Mouse (Mus musculus) left cerebral cortex, adult 8-10 months (tissue): ENCODE results near the gene Dnah8. TPM values are rescaled to one million over a fixed set of nuclear protein-coding genes. Genes with fewer than 3 reads are reported as not detected.
"Not testable (repeated sequence)": the region's sequence is repeated elsewhere in the genome, so short reads cannot be mapped to it uniquely, and the experiment has no call there.

Experiments
- DNase-seq, 2 experiments: peaks; one replicate each; pipeline ENCODE4 v3.0.0; 2022; ENCODE audit warnings: low spot score in 2 of 2
- total RNA-seq, 4 experiments: library from RNA; stranded (reverse); gene quantifications; 2 replicates each; pipeline ENCODE4 v1.2.4; 2022

Dnah8 gene
- 1 to 10 TPM in 3 of 4 experiments, under 1 TPM in 1; 0.91 to 1.9 (median 1.7) TPM for total RNA-seq

DNA sequence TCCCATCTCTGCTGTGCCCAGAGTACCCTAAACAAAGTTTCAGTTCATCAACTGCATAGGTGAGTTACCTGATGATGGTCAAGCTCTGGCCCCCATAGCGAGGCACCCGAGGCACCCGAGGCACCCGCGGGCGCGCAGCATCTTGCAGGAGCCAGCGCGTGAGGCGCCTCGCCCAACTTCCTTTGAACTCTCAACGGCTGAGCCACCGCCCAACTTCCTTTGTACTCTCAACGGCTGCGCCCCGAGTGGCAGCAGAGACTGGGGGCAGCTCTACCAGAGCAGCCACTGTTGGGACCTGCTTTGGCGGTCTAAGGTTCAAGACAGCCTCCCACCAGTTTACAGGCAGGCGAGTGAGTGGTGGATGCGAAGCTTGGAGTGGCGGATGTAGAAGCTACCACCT, at the start of gene Dnah8:
Dnah8 (plus strand) TSS at position 223 of the 400 bp plus-strand sequence.
- not testable (repeated sequence) for DNase-seq

DNA sequence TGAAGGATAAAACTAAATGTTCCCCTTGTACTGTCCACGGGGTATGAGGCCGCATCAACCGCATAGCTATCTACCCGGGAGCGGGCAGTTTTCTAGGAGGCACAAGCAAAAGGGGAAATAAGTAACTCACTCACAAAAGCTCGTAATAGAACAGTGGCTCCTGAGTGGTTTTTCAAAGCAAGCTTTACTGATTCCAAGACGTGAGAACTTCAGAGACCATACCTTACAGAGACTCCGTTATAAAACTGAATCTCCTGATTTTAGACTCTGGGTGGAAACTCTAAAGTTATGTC, 49.4 kb upstream of the Dnah8 start:
- no peak for DNase-seq

DNA sequence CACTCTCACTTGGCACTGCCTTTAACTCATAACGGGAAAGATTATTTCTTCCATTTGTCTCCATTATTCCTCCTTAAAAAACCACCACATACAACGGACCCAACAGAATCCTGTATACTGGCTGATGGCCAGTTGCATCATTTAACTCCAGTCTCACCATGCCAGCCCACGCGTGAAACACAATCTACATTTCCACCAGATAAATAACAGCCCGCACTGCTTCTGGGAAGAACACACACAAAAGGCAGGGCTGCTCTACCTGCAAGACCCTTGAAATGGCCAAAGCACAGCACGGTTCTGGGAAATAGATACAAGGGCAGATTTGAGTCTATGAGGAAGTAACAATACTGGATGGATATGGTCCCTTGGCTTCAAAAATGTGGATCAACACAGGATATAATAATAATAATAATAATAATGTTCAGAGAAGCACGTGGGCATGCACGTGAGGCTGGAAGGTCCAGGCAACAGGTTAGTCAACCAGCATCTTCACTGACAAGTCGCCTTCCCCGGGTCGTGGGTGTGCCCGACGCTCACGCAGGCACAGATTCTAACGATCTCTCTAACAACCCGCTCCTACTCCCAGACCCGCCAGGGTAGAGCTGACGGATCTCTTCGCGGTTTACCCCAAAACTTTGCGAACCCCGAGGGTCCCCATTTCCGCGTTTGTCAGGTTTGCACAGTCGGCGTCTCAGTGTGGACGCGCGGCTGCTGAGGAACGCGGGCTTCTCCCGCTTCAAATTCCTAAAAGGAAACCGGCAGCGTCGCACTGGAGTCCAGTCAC, 48.8 kb upstream of the Dnah8 start:
- DNase-seq: peak; percentile 51 to 67

DNA sequence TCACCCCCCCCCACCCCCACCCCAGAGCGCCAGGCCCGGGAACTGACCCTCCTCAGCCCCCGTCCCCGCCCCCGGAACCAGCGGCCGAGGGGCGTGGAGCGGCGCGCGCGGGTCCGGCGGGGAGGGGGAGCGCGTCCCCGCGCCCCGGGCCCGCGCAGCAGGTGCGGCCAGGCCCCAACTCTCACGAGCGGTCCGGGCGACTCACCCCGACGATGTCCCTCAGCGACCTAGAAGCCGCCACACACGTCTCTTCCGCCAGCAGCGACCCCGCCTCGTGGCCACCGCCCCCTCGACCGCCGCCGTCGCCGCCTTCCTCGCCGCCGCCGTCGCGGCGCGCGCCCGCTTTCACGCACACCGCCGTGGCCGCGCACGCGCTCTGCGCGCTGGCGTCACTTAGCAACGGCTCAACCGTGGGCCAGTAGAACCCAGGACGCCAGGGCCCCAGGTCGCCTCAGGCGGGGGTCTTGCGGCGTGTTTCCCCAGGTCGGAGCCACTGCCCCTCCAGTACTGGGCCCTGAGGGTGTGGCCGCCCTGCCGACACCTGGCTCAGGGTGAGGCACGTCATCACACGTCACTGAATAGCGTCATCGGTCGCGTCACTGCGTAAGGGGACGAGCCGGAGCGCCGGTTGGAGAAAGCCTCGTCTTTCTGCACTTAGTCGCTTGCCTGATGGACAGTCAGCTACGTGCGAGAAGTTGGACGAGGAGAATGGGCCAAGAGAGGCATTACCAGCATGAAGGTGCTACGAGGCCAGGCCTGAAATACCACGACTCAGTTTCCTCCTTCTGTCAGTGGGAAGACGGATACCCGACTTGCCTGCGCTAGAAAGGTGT, 48.0 kb upstream of the Dnah8 start, which contains the start of gene Btbd9:
Btbd9 (minus strand) TSS at position 548 of the 833 bp plus-strand sequence.
- peak; percentile 92 to 100 for DNase-seq

DNA sequence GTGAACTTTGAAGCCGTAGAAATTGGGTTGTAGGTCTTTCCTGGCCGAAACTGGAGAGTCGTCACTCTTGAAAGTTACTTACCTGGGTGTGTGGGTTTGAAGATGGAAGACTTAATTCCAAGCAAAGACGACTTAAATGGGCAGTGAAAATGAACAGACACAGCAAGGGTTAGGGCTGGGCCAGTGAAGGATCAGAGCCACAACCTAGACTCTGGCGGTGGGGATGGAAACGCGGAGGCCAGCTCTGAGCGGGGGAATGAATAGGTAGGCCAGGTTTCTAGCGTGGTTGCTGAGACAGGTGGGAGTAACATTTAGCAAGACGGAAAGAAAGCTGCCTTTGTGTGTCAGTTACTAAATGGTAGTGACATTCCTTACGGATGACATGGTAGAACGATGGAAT, 47.2 kb upstream of the Dnah8 start:
- no peak for DNase-seq

DNA sequence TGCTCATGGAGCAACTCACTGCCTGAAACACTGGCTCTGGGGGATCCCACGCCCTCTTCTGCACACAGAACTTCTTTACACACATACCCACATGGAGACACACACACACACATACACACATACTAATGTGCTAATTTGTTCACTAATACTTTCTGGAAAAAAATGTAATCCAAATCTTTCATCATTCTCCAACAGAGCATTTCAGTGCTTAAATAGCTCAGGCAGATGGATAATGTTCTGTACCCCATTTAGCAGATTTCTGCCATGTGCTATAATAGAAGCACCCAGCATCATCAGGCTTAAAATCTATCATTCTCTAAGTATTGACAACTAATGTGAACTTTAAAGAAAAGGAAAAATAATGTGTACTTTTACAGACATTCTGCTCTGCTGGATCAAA, 43.4 kb upstream of the Dnah8 start:
- DNase-seq: no peak

DNA sequence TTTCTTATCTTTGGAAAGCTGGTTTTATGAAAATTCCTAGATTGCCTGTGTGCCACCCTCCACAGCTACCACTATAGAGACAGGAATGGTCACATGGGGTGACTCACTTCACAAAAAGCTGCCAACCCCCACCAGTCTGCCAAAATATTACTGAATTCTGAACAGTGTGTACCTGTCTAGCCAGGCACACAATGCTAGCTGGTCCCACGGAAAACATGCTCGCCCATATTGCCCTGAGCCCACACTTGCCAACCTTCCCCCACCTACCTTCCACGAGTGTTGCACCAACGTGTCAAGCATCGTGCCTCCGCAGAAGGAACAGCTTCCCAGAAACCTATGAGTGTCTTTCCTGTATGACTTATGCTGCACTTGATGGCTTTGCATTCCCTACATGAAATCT, 43.0 kb upstream of the Dnah8 start:
- DNase-seq: peak; percentile 37 to 81

DNA sequence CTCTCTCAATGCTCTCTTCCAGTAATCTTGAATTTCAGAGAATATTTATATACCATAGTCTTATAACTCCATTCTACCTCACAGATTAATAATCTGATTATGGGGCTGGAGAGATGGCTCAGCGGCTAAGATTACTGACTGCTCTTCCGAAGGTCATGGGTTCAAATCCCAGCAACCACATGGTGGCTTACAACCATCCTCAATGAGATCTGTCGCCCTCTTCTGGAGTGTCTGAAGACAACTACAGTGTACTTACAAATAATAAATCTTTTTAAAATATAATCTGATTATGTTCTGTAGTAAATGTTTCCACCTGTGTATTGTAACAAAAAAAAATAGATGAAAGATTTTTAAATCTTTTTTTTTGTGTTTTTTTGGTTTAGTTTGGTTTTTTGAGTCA, 41.8 kb upstream of the Dnah8 start:
- DNase-seq: no peak

DNA sequence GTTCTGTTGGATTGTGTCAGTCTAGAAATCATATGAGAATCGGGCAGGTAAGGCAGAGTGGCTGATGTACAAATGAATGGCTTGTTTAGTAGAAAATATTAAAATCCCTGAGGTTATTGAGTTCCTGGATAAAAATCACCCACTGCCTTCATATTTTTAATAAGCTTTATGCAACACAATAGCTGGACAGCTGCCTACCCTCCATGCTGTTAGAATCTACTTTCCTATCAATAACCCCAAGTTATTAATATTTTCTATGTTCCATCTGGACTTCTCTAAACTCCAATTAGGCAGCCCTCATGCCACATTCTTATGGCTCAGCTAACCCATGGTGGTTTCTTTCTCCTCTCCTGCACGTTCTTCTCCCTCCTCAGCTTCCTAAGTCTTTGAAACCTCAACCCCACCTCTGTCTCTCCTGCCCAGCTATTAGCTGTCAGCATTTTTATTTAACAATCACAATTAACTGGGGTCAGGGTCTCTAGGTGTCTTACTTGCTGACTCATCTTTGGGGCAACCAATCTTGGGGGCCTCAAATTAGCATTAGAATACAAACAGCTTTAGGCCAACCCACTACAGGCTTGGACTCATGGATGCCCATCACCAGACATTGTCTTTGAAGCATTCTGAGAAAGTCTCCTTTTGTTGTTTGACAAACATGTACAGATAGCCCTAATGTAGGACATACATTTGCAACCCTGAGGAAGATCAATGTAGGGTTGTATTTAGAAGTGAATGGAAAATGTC, 40.7 kb upstream of the Dnah8 start:
- DNase-seq: no peak

DNA sequence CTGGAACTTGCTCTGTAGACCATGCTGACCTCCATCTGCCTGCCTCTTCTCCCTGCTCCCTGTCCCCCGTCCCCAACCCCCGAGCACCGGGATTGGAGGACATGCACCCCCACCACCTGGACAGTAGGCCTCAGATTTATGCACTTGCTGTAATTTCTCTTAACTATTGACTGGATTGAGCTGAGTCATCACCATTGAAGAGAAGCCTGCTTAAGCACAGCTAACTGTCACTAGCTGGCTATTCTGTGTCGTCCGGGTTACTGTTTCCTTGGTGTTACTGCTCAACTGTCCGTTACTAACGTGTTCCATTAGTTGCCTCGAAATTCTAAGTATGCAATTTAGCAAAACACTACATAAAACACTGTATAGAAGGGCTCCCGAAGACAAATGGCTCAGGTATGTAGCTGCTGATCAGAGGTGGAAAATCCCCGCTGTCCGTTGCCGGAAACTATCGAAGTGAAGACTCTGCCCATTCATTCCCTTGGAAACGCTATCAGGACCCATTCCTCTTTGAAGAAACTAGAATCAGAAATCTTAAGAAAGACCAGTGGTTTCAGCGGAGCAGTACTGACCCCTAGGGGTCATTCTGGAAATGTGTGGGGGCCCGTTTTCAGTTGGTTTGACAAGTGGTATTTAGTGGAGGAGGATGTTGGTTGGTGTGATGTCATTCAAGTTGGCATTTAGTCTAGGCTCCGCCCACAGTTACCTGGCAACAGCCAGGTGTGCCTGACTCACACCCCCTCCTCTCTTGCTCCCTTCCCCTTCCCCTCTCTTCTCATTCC, 33.5 kb upstream of the Dnah8 start:
- peak in 1 of 2 experiments; percentile 55 for DNase-seq

DNA sequence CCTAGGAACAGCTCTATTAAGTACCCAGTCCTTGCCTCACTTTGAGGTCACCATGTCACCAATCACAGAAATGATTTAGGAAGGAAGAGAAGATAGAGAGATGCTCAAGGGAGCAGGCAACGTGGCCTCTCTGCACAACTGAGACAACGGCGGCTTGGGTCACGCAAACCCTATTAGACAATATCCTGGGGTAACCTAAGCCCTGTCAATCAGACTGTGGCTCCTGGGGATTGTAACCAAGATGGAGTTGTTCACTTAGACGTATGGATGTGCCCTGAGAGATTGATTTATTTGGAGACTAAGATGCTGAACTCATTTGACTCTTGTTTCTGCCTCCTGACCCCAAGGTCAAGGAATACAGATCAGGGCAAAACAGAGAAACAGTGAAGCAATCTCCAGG, 29.7 kb upstream of the Dnah8 start:
- no peak for DNase-seq

DNA sequence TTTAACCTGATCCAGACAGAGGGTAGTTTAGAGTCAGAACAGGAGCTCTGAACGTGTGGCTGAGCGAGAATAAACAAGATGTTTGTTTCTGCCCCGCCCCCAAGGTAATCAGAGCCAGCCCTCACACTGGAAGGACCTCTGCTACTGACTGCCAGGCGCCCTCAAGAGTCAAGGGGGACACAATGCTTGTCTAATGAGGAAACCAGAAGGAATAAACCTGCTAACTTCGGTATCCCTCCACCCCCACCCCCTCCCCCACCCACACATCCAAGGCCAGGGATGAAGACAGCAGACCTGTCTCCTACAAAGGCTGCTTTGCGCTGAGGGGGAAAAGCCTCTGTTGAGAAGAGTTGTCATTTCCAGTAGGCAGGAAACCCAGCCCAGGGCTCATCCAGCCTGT, 29.3 kb upstream of the Dnah8 start:
- no peak for DNase-seq

DNA sequence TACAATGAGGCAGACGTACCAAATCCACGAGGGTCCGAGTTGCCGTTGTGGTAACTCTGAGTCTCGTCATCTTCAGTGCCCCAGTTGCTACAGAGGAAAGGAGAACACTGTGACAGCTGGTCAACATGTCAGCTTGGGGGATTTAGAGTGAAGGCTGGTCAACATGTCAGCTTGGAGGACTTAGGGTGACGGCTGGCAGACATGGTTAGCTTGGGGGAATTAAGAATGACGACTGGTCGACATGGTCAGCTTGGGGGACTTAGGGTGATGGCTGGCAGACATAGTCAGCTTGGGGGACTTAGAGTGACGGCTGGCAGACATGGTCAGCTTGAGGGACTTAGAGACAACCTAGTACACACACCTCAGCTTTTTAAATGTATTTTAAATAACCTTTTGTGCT, 26.4 kb upstream of the Dnah8 start:
- no peak for DNase-seq

DNA sequence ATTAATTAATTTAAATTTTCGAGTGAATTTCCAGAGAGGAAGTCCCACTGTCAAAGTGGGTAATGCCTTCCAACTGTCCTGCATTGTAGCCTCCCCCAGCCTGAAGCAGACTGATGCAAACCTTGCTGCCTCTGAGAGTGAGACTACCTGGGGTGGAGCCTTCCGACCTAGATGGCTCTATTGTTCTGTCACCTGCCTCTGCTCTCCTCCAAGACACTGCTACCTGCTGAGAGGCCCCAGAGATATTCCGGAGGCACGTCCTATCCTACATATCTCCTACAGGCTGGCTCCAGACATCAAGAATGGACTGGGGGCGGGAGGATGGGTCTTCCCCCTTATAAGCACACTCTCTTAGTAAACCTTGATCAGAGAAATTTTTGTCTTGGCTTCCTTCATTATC, 25.9 kb upstream of the Dnah8 start:
- no peak for DNase-seq

DNA sequence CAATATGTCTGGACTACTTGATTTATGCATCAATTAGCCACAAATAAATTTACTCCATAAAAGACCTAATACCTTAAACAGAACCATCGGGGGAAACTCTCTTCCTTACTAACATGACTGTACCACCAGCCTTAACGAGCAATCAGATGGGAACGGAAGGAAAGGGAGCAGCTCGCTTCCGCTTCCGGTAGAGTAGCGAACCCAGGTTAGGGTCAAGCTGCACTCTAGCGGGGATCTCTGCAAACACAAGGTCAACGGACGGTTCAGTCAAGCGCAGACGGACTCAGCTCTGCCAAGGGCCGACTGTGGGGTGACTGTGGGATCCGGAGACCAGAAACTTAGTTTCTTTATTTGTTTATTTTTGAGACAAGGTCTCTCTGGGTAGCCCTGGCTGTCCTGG, 22.0 kb upstream of the Dnah8 start:
- DNase-seq: no peak

DNA sequence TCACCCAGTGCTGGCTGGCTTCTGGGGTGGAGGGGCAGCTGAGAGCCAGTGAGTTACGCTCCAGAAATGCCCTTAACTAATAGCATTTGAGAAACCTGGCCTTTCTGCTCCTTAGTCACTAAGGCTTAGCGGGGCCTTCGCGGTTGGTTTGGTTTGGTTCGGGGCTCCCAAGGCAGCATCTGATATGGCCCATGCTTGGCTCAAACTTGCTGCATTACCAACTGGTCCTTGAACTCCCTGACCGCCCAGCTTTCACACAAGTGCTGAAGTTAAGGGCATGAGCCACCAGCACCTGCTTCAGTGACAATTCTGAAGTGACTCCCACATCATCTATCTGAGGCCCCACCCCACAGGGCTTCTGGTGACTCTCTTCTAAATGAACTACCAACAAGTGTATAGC, 19.9 kb upstream of the Dnah8 start:
- no peak for DNase-seq

DNA sequence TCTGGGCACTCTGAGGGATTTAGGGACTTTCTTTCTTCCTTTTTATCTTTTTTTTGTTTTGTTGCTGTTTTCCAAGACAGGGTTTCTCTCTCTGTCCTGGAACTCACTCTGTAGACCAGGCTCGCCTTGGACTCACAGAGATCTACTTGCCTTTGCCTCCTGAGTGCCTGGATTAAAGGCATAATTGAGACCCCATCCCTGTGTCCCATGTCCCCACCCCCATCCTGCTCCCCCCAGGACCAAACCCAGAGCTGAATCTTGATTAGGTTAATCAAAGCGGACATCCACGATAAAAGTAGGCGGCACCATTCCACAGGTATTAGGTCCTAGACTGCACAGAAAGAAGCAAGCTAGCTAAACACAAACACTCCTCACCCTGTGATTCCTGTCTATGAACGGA, 19.2 kb upstream of the Dnah8 start:
- DNase-seq: no peak

DNA sequence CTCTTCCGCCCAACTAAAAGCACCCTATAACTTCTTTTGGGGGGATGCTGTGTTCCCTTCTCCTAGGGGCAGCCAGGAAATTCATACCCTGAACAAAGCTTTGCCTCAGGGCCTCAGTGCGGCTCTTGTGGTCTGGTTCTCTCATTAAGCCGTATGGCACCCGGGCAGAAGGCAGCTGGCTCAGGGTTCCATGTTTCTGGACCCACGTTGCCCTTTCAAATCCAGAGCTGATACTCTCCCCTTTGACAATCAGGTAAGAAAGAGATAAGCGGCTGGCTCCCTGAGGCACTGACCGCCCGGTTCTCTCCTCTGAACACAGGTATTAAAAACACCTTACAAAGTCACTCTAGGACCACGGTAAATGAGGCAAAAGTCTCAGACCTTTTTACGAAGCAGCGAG, 17.9 kb upstream of the Dnah8 start:
- no peak for DNase-seq

DNA sequence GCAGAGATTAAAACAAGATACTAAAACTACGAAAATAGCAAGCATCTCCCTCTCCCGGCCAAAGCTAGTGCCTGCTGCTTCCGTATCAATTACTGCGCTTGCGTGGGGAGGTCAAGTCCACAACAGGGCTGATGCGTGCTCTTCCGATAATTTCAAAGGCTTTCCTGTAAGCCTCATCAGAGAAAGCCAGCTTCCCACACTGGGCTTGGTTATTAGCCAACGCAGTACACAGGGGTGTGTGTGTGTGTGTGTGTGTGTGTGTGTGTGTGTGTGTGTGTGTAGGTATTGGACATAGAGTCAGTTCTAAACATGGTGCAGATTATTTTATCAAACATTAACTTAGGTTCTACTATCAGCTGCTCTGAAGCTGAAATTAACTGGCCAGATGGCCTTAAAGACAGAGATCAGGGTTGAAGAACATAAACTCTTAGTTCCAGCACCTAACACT, 17.5 kb upstream of the Dnah8 start:
- DNase-seq: no peak

DNA sequence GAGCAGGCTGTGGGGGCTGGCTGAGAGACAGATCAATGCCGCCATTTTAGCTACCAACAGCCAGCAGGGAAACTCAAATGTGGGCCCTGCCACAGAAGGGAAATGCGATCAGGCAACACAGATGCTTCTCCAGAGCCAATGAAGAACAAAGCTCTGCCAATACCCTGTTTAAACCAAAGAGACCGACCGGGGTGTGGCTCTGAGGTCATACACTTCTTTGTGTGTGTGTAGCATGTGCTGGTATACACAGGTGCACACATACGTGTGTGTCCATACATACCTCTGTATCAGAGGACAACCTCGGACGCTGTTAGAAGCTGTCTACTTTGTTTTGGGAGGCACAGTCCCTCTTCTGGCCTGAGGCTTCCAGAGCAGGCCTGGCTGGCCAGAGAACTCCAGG, 16.8 kb upstream of the Dnah8 start:
- DNase-seq: no peak

DNA sequence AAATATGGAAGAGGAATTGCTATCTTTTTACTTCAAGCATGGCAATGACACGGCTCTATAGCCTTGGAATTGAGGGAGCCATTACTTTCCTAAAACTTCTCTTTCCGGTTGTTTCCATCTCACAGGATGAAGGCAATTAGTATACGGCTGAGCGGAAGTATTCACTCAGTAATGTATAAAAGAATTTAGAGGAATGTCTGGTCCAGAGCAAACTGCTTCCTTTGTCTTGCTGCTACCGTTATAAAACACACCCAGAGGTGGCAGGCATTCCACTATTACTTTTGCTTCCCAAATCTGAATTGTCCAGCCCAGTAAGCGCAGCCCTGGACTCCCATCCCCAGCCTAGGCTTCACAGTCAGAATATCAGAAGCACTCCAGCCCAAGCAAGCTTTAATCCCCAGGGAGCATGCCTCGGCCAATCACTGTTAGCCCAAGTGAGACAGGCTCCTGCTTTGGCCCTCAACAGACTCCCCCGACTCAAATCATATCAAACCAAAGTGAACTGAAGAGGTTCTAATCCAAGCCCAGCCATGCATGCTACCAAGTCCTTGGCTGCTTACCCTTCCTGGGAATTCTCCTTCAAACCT, 16.2 kb upstream of the Dnah8 start:
- no peak for DNase-seq
